Mouse (Mus musculus) midbrain, postnatal 0 days (tissue): Measurements from ENCODE around the gene Aplp2. TPM values are rescaled to one million over a fixed set of nuclear protein-coding genes. Genes with fewer than 3 reads are reported as not detected.
"Not testable (repeated sequence)": the region's sequence is repeated elsewhere in the genome, so short reads cannot be mapped to it uniquely, and the experiment has no call there.

Source experiments
- ATAC-seq: fragments of 200-750 bp; cut with Nextera tagmentation; 2 replicates; pipeline ENCODE4 v1.8.0; 2017; ENCODE audit warnings: moderate number of reproducible peaks, mild to moderate bottlenecking, moderate TSS enrichment, moderate library complexity; ENCODE audit not compliant: low FRiP score
- DNase-seq: peaks from one replicate; pipeline ENCODE4 v3.0.0-alpha.2; 2015; ENCODE audit warnings: low spot score
- H3K27ac ChIP-seq: fragments of 300-500 bp; sonication (generic); 2 replicates; pipeline ENCODE4 v1.5.1; 2014; ENCODE audit warnings: low read depth, mild to moderate bottlenecking, low read length, mixed read lengths
- H3K27me3 ChIP-seq: fragments of 300-500 bp; sonication (generic); 2 replicates; pipeline ENCODE4 v1.6.1; 2014; ENCODE audit warnings: low read length, control low read depth, mixed read lengths; ENCODE audit not compliant: insufficient read depth
- H3K36me3 ChIP-seq: fragments of 300-500 bp; sonication (generic); 2 replicates; pipeline ENCODE4 v1.6.1; 2014; ENCODE audit warnings: low read length, control low read depth, mixed read lengths; ENCODE audit not compliant: insufficient read depth
- H3K4me1 ChIP-seq: fragments of 300-500 bp; sonication (generic); 2 replicates; pipeline ENCODE4 v1.6.1; 2014; ENCODE audit warnings: mild to moderate bottlenecking, control low read depth, antibody characterized with exemption, low read length, mixed read lengths; ENCODE audit not compliant: insufficient read depth
- H3K4me2 ChIP-seq: fragments of 300-500 bp; sonication (generic); 2 replicates; pipeline ENCODE4 v1.6.1; 2014; ENCODE audit warnings: low read depth, mild to moderate bottlenecking, low read length, mixed read lengths; ENCODE audit not compliant: poor library complexity, severe bottlenecking
- H3K4me3 ChIP-seq: fragments of 300-500 bp; sonication (generic); 2 replicates; pipeline ENCODE4 v1.5.1; 2014; ENCODE audit warnings: low read depth, mild to moderate bottlenecking, low read length, moderate library complexity
- H3K9ac ChIP-seq: fragments of 300-500 bp; sonication (generic); replicated peaks from 2 replicates; pipeline ENCODE4 v1.6.1; 2014; ENCODE audit warnings: mild to moderate bottlenecking, low read length, moderate library complexity, mixed read lengths; ENCODE audit not compliant: poor library complexity, severe bottlenecking
- H3K9me3 ChIP-seq: fragments of 300-500 bp; sonication (generic); 2 replicates; pipeline ENCODE4 v1.6.1; 2016; ENCODE audit warnings: low read length, control low read depth
- CTCF ChIP-seq: IDR thresholded peaks from 2 replicates; pipeline ENCODE4 v1.5.1; 2016; ENCODE audit warnings: antibody characterized with exemption, mild to moderate bottlenecking
- WGBS: fragments of 180-500 bp; shearing (Covaris S2); extraction: QIAGEN DNeasy Blood & Tissue Kit; methylation state at CpG from one replicate; pipeline ENCODE4 v1.1.7; 2014; 5-methylcytosine and 5-hydroxymethylcytosine counted together
- polyA plus RNA-seq: library from polyadenylated mRNA; unstranded; fragments of >200 nt; fragmentation: Nextera tagmentation; extraction: Ambion mirVana; gene quantifications from 2 replicates; pipeline ENCODE4 v1.2.1, GENCODE M21; 2015
- total RNA-seq: library from RNA; depleted of rRNA; stranded (reverse); fragments of >200 nt; gene quantifications from 2 replicates; pipeline ENCODE4 v1.2.3, GENCODE M21; 2014

Gene Aplp2
- total and polyA plus RNA-seq, 2 experiments from 2014 or later: 379 to 406 TPM

GRCm38 (mm10) chr9:31168356-31169093 lies 43.1 kb downstream of the Aplp2 start:
- H3K27ac ChIP-seq: no peak overlapping the region
- no peak overlapping the region for H3K4me2 ChIP-seq
- WGBS: 95% methylated on average over 22 of the region's 22 CpGs
- no peaks in the 10 kb centered on the region for H3K4me1 ChIP-seq
- H3K4me3 ChIP-seq: no peak overlapping the region
- no peak overlapping the region for H3K9ac ChIP-seq
- no peaks in the 10 kb centered on the region for H3K9me3 ChIP-seq
- H3K36me3 ChIP-seq: peaks cover 31% of the 10 kb centered on the region
- DNase-seq: no peak
- no peak for TF ChIP-seq CTCF
- no peak for ATAC-seq
- H3K27me3 ChIP-seq: no peaks in the 10 kb centered on the region

- DNase-seq: no peak
- no peak overlapping the region for H3K27ac ChIP-seq
- no peaks in the 10 kb centered on the region for H3K9me3 ChIP-seq
- peaks cover 39% of the 10 kb centered on the region for H3K36me3 ChIP-seq
- no peaks in the 10 kb centered on the region for H3K27me3 ChIP-seq
- 93% methylated on average over 13 of the region's 13 CpGs for WGBS
- H3K4me3 ChIP-seq: no peak overlapping the region
- no peak overlapping the region for H3K9ac ChIP-seq
- H3K4me2 ChIP-seq: no peak overlapping the region
- no peaks in the 10 kb centered on the region for H3K4me1 ChIP-seq
- TF ChIP-seq CTCF: no peak
- ATAC-seq: no peak
Observed at GRCm38 (mm10) chr9:31167305-31167704, 44.3 kb downstream of the Aplp2 start.

GRCm38 (mm10) chr9:31165505-31165904 lies 46.1 kb downstream of the Aplp2 start:
- not testable (repeated sequence) for DNase-seq, H3K4me3 ChIP-seq, H3K4me1 ChIP-seq, H3K9ac ChIP-seq, H3K27me3 ChIP-seq, H3K4me2 ChIP-seq, H3K27ac ChIP-seq, H3K9me3 ChIP-seq, ATAC-seq
- 0 out of 2 replicates have a peak, but pooled peaks have one; percentile 7 for TF ChIP-seq CTCF
- WGBS: 83% methylated on average over 3 of the region's 3 CpGs
- peaks cover 50% of the 10 kb centered on the region for H3K36me3 ChIP-seq

- H3K4me2 ChIP-seq: no peak overlapping the region
- TF ChIP-seq CTCF: no peak
- H3K4me3 ChIP-seq: no peak overlapping the region
- DNase-seq (no peak), ATAC-seq (no peak)
- H3K27me3 ChIP-seq: no peaks in the 10 kb centered on the region
- H3K27ac ChIP-seq: no peak overlapping the region
- 92% methylated on average over 1 of the region's 1 CpGs for WGBS
- no peaks in the 10 kb centered on the region for H3K4me1 ChIP-seq
- H3K9me3 ChIP-seq: no peaks in the 10 kb centered on the region
- H3K9ac ChIP-seq: no peak overlapping the region
- peaks cover 58% of the 10 kb centered on the region for H3K36me3 ChIP-seq
Observed at GRCm38 (mm10) chr9:31163327-31163726, 48.3 kb downstream of the Aplp2 start.

GRCm38 (mm10) chr9:31162911-31163310 lies 48.7 kb downstream of the Aplp2 start:
- Histone ChIP-seq H3K9me3 (no peaks in the 10 kb centered on the region), H3K27me3 (no peaks in the 10 kb centered on the region), H3K9ac (no peak overlapping the region), H3K4me3 (no peak overlapping the region), H3K36me3 (peaks cover 58% of the 10 kb centered on the region), H3K4me1 (no peaks in the 10 kb centered on the region), H3K27ac (no peak overlapping the region), H3K4me2 (no peak overlapping the region)
- WGBS: 85% methylated on average over 1 of the region's 1 CpGs
- TF ChIP-seq CTCF: no peak
- no peak for ATAC-seq
- DNase-seq: no peak

- no peaks in the 10 kb centered on the region for H3K9me3 ChIP-seq
- H3K4me1 ChIP-seq: no peaks in the 10 kb centered on the region
- ATAC-seq (no peak), DNase-seq (peak; percentile 48)
- H3K27ac ChIP-seq: no peak overlapping the region
- WGBS: 85% methylated on average over 4 of the region's 4 CpGs
- no peak overlapping the region for H3K4me3 ChIP-seq
- peak; percentile 65 for TF ChIP-seq CTCF
- H3K36me3 ChIP-seq: peaks cover 72% of the 10 kb centered on the region
- H3K27me3 ChIP-seq: no peaks in the 10 kb centered on the region
- H3K9ac ChIP-seq: no peak overlapping the region
- no peak overlapping the region for H3K4me2 ChIP-seq
Observed at GRCm38 (mm10) chr9:31159910-31160309, 51.7 kb downstream of the Aplp2 start.
